Mouse (Mus musculus) intestine, embryonic 15.5 days (tissue): Measurements from ENCODE around the gene Smyd1. TPM values are rescaled to one million over a fixed set of nuclear protein-coding genes. Genes with fewer than 3 reads are reported as not detected.

ENCODE experiments used
- ATAC-seq: fragments of 200-750 bp; cut with Nextera tagmentation; 2 replicates; pipeline ENCODE4 v1.8.0; 2017; ENCODE audit warnings: moderate TSS enrichment, moderate library complexity
- H3K27ac ChIP-seq: fragments of 300-500 bp; sonication (generic); 2 replicates; pipeline ENCODE4 v1.5.1; 2015; ENCODE audit warnings: mild to moderate bottlenecking, inconsistent platforms
- H3K27me3 ChIP-seq: fragments of 300-500 bp; sonication (generic); replicated peaks from 2 replicates; pipeline ENCODE4 v1.6.1; 2015; ENCODE audit warnings: inconsistent platforms
- H3K36me3 ChIP-seq: fragments of 300-500 bp; sonication (generic); 2 replicates; pipeline ENCODE4 v1.6.1; 2015; ENCODE audit warnings: inconsistent platforms
- H3K4me1 ChIP-seq: fragments of 300-500 bp; sonication (generic); replicated peaks from 2 replicates; pipeline ENCODE4 v1.6.1; 2015; ENCODE audit warnings: inconsistent platforms
- H3K4me2 ChIP-seq: fragments of 300-500 bp; sonication (generic); replicated peaks from 2 replicates; pipeline ENCODE4 v1.6.1; 2015; ENCODE audit warnings: mild to moderate bottlenecking, inconsistent platforms
- H3K4me3 ChIP-seq: fragments of 300-500 bp; sonication (generic); replicated peaks from 2 replicates; pipeline ENCODE4 v1.5.1; 2015; ENCODE audit warnings: inconsistent platforms
- H3K9ac ChIP-seq: fragments of 300-500 bp; sonication (generic); 2 replicates; pipeline ENCODE4 v1.6.1; 2015; ENCODE audit warnings: inconsistent platforms
- H3K9me3 ChIP-seq: fragments of 300-500 bp; sonication (generic); 2 replicates; pipeline ENCODE4 v1.6.1; 2016; ENCODE audit warnings: inconsistent platforms
- WGBS: fragments of 180-500 bp; shearing (Covaris S2); methylation state at CpG from one replicate; pipeline ENCODE4 v1.1.7; 2015; 5-methylcytosine and 5-hydroxymethylcytosine counted together
- polyA plus RNA-seq: library from polyadenylated mRNA; unstranded; fragments of >200 nt; fragmentation: Nextera tagmentation; extraction: Ambion mirVana; gene quantifications from 2 replicates; pipeline ENCODE4 v1.2.1, GENCODE M21; 2015

The Smyd1 gene
- polyA plus RNA-seq: 0.27 and 0.57 TPM in 2 replicates

- no peaks in the 10 kb centered on the region for H3K9me3 ChIP-seq
- no peak within 1 kb of the TSS for H3K9ac ChIP-seq
- no peak within 1 kb of the TSS for H3K4me3 ChIP-seq
- H3K36me3 ChIP-seq: no peaks in the 10 kb centered on the region
- 79% methylated on average over 3 of the region's 3 CpGs for WGBS
- H3K27me3 ChIP-seq: no peaks in the 10 kb centered on the region
- H3K27ac ChIP-seq: no peak within 1 kb of the TSS
- ATAC-seq: no peak
- no peaks in the 10 kb centered on the region for H3K4me1 ChIP-seq
- H3K4me2 ChIP-seq: no peak within 1 kb of the TSS
These were observed at the start of gene Smyd1 for GRCm38 (mm10) chr6:71321826-71322283. TSS of gene Smyd1 (minus strand) at chr6:71322233.

DNA sequence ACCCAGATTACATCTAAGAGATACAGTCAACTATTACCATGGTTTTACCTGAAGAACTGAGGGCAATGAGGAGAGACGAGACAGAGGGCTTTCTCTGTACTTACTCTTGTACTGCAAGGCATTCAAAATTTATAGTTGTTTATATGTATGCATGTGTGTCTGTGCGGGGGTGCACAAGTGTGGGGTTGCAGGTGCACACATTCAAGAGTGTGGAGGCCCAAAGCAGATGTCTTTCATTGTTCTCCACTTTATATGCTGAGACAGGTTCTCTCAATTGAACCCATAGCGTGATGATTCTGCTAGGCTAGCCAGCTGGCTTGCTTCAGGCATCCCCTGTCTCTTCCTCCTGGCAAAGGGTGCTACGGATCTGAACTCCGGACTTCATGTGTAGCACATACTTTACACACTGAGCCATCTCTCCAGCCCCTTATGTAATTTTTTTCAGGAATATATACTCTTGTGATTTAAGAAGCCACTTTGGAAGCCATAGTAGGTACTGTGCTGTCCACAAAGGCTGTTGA is 49.1 kb upstream of the Smyd1 start:
- Histone ChIP-seq H3K9ac (no peak overlapping the region), H3K4me2 (no peak overlapping the region), H3K4me1 (no peaks in the 10 kb centered on the region), H3K4me3 (no peak overlapping the region), H3K9me3 (no peaks in the 10 kb centered on the region), H3K27ac (no peak overlapping the region), H3K27me3 (no peaks in the 10 kb centered on the region), H3K36me3 (no peaks in the 10 kb centered on the region)
- WGBS: 77% methylated on average over 5 of the region's 5 CpGs
- no peak for ATAC-seq

GRCm38 (mm10) chr6:71369416-71369815 is 47.4 kb upstream of the Smyd1 start:
- Histone ChIP-seq H3K27me3 (no peaks in the 10 kb centered on the region), H3K36me3 (no peaks in the 10 kb centered on the region), H3K4me2 (no peak overlapping the region), H3K4me1 (no peaks in the 10 kb centered on the region), H3K4me3 (no peak overlapping the region), H3K9ac (no peak overlapping the region), H3K9me3 (no peaks in the 10 kb centered on the region), H3K27ac (no peak overlapping the region)
- ATAC-seq: no peak
- WGBS: 91% methylated on average over 6 of the region's 6 CpGs

DNA sequence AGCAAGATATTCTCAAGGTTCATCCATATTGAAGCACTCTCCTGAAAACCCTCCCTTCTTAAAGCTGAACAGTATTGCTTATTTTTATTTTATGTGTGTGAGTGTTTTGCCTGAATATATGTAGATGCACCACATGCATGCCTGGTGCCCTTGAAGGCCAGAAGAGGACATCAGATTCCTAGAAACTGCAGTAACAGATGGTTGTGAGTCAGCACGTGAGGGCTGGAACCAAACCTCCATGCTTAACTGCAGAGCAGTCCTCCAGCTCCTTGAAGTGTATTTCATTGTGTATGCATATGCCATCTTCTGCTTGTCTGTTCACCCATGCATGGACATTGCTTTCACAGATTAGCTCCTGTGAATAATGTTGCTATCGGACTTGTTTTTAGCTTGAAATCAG is 42.0 kb upstream of the Smyd1 start:
- no peaks in the 10 kb centered on the region for H3K27me3 ChIP-seq
- H3K27ac ChIP-seq: no peak overlapping the region
- H3K4me2 ChIP-seq: no peak overlapping the region
- no peak overlapping the region for H3K9ac ChIP-seq
- no peaks in the 10 kb centered on the region for H3K36me3 ChIP-seq
- 73% methylated on average over 2 of the region's 2 CpGs for WGBS
- no peak for ATAC-seq
- no peaks in the 10 kb centered on the region for H3K4me1 ChIP-seq
- H3K4me3 ChIP-seq: no peak overlapping the region
- no peaks in the 10 kb centered on the region for H3K9me3 ChIP-seq

DNA sequence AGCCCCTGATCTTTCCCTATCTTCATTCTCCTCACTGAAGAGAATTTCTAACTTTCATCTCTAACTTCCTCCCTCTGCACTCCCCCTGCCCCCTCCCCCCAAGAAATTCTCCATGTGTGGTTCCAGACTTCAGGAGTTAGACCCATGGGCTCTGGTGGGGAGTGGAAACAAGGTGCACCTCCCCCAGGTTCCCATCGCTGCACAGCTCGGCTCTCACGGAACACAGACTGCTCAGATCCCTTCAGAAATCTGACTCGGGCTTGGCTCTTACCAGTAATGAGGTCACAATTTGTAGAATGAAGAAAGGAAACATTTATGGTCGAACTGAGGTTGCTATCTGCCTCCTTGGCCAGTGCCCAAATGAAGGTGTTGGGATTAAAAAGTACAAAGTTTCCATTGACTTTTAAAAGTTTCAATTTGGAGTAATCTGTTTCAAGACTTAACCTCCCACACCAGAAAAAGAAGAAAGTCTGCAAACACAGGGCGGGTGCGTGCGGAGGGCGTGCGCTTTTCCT is 39.2 kb upstream of the Smyd1 start:
- no peaks in the 10 kb centered on the region for H3K36me3 ChIP-seq
- no peak overlapping the region for H3K27ac ChIP-seq
- WGBS: 80% methylated on average over 10 of the region's 10 CpGs
- ATAC-seq: no peak
- no peaks in the 10 kb centered on the region for H3K4me1 ChIP-seq
- no peak overlapping the region for H3K4me3 ChIP-seq
- no peaks in the 10 kb centered on the region for H3K9me3 ChIP-seq
- no peak overlapping the region for H3K9ac ChIP-seq
- no peaks in the 10 kb centered on the region for H3K27me3 ChIP-seq
- no peak overlapping the region for H3K4me2 ChIP-seq

GRCm38 (mm10) chr6:71360751-71361150 is 38.7 kb upstream of the Smyd1 start:
- H3K27me3 ChIP-seq: no peaks in the 10 kb centered on the region
- no peaks in the 10 kb centered on the region for H3K36me3 ChIP-seq
- H3K9ac ChIP-seq: no peak overlapping the region
- WGBS: 71% methylated on average over 5 of the region's 5 CpGs
- H3K9me3 ChIP-seq: no peaks in the 10 kb centered on the region
- no peak for ATAC-seq
- H3K4me1 ChIP-seq: no peaks in the 10 kb centered on the region
- no peak overlapping the region for H3K4me2 ChIP-seq
- H3K4me3 ChIP-seq: no peak overlapping the region
- no peak overlapping the region for H3K27ac ChIP-seq

DNA sequence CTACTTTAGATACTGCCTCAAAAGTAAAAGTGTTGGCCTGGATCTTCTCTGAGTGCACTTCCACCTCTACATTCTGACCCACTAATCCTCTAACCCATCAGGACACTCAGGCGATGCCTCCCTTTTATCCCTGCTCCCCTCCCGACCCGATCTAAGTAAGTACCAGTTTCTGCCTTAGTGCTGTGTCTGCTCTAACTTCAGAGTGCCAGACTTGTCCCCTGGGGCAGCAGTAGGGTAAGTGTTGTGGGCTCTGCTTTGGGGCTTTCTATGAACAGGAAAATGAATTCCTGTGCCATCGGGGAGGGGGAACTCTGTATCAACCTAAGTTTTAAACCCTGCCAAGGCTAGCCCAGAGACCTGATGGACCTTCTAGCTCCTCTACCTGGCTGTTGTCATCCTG is 38.2 kb upstream of the Smyd1 start:
- no peaks in the 10 kb centered on the region for H3K27me3 ChIP-seq
- H3K9ac ChIP-seq: no peak overlapping the region
- H3K4me3 ChIP-seq: no peak overlapping the region
- no peak overlapping the region for H3K27ac ChIP-seq
- no peaks in the 10 kb centered on the region for H3K36me3 ChIP-seq
- no peak for ATAC-seq
- 79% methylated on average over 4 of the region's 4 CpGs for WGBS
- H3K4me2 ChIP-seq: no peak overlapping the region
- H3K9me3 ChIP-seq: no peaks in the 10 kb centered on the region
- no peaks in the 10 kb centered on the region for H3K4me1 ChIP-seq

- Histone ChIP-seq H3K27ac (no peak overlapping the region), H3K9ac (no peak overlapping the region), H3K36me3 (no peaks in the 10 kb centered on the region), H3K27me3 (no peaks in the 10 kb centered on the region), H3K4me3 (no peak overlapping the region), H3K9me3 (no peaks in the 10 kb centered on the region), H3K4me2 (no peak overlapping the region), H3K4me1 (no peaks in the 10 kb centered on the region)
- ATAC-seq: no peak
- WGBS: 85% methylated on average over 7 of the region's 7 CpGs
These were observed 35.5 kb upstream of the Smyd1 start for GRCm38 (mm10) chr6:71357493-71357892.

DNA sequence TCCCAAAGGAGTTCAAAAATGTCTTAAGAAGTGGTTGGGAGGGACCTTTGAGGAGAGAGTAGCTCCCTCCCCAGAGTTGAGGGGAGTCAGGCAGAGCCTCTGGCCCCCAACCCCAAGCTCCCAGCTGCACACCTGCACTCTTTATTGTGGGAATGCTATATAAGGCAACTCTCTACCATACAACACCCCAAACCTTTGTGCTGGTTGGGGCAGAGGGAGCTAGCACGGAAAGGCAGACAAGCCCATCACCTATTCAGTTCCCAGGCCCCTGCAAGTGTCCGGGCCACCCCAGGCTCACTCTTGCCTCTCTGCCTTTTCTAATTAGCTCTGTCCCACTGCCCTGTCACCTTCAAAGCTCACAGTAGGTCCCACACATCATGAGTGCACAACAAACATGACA is 31.7 kb upstream of the Smyd1 start:
- H3K4me1 ChIP-seq: no peaks in the 10 kb centered on the region
- H3K9ac ChIP-seq: no peak overlapping the region
- no peaks in the 10 kb centered on the region for H3K9me3 ChIP-seq
- no peak overlapping the region for H3K4me3 ChIP-seq
- no peaks in the 10 kb centered on the region for H3K27me3 ChIP-seq
- no peak overlapping the region for H3K4me2 ChIP-seq
- no peak overlapping the region for H3K27ac ChIP-seq
- H3K36me3 ChIP-seq: no peaks in the 10 kb centered on the region
- 78% methylated on average over 2 of the region's 2 CpGs for WGBS
- no peak for ATAC-seq

- Histone ChIP-seq H3K4me2 (no peak overlapping the region), H3K36me3 (no peaks in the 10 kb centered on the region), H3K4me3 (no peak overlapping the region), H3K4me1 (no peaks in the 10 kb centered on the region), H3K27ac (no peak overlapping the region), H3K27me3 (no peaks in the 10 kb centered on the region), H3K9me3 (no peaks in the 10 kb centered on the region), H3K9ac (no peak overlapping the region)
- ATAC-seq: no peak
- WGBS: 77% methylated on average over 10 of the region's 10 CpGs
These were observed 30.9 kb upstream of the Smyd1 start for GRCm38 (mm10) chr6:71352866-71353427.

GRCm38 (mm10) chr6:71352201-71352600 is 30.2 kb upstream of the Smyd1 start:
- no peak overlapping the region for H3K4me3 ChIP-seq
- no peak for ATAC-seq
- H3K9ac ChIP-seq: no peak overlapping the region
- no peaks in the 10 kb centered on the region for H3K36me3 ChIP-seq
- H3K9me3 ChIP-seq: no peaks in the 10 kb centered on the region
- 90% methylated on average over 6 of the region's 6 CpGs for WGBS
- H3K27me3 ChIP-seq: no peaks in the 10 kb centered on the region
- H3K4me1 ChIP-seq: no peaks in the 10 kb centered on the region
- no peak overlapping the region for H3K4me2 ChIP-seq
- H3K27ac ChIP-seq: no peak overlapping the region

GRCm38 (mm10) chr6:71351201-71351600 is 29.2 kb upstream of the Smyd1 start:
- no peaks in the 10 kb centered on the region for H3K4me1 ChIP-seq
- H3K27me3 ChIP-seq: no peaks in the 10 kb centered on the region
- 91% methylated on average over 3 of the region's 3 CpGs for WGBS
- H3K4me2 ChIP-seq: no peak overlapping the region
- no peaks in the 10 kb centered on the region for H3K36me3 ChIP-seq
- H3K4me3 ChIP-seq: no peak overlapping the region
- no peak overlapping the region for H3K27ac ChIP-seq
- ATAC-seq: no peak
- H3K9me3 ChIP-seq: no peaks in the 10 kb centered on the region
- no peak overlapping the region for H3K9ac ChIP-seq

GRCm38 (mm10) chr6:71348006-71348405 is 26.0 kb upstream of the Smyd1 start:
- ATAC-seq: no peak
- Histone ChIP-seq H3K4me2 (no peak overlapping the region), H3K27me3 (no peaks in the 10 kb centered on the region), H3K4me1 (no peaks in the 10 kb centered on the region), H3K4me3 (no peak overlapping the region), H3K9ac (no peak overlapping the region), H3K36me3 (no peaks in the 10 kb centered on the region), H3K9me3 (no peaks in the 10 kb centered on the region), H3K27ac (no peak overlapping the region)
- WGBS: 94% methylated on average over 9 of the region's 9 CpGs
